Mouse (Mus musculus): Measurements from ENCODE around the gene Atp11c.

Atp11c gene

DNA sequence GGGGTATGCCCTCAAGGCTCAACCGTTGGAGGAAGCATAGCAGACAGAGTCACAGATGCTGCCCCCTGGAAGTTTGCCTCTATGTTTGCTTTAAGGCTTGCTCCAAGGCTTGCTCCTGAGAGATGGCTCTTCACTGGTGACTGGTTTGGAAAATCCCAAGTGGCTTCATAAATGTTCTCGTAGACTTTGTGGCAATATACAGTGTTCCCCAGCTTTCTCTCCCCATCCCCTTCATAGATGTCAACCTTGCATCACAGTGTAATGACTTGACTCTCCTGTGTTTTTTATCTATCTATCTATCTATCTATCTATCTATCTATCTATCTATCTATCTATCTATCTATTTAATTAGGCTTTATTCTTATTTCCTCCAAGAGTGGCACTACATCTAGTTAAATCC, at the start of gene Atp11c:
Gene Atp11c (minus strand): TSS at position 101 of the 400 bp plus-strand sequence.
- DNase-seq (ENCODE audit: low spot score in 2 of 2), result no peak

DNA sequence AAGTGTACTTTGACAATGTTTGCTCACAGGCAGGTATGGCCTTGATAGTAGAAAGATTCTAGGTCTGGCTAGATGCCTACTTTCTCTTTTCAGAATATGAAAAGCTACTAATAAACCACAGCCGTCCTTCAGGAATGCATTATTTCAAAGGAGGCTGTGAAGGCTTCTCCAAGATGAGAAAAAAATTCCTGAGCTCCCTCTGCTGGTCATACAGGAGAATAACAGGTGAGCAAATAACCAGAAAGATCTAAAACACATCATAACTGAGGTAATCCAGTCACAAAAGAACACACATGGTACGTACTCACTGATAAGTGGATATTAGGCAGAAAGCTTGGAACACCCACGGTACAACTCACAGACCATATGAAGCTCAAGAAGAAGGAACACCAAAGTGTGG, 16.7 kb upstream of the Atp11c start:
- DNase-seq (ENCODE audit: low spot score in 2 of 2), result no peak

DNA sequence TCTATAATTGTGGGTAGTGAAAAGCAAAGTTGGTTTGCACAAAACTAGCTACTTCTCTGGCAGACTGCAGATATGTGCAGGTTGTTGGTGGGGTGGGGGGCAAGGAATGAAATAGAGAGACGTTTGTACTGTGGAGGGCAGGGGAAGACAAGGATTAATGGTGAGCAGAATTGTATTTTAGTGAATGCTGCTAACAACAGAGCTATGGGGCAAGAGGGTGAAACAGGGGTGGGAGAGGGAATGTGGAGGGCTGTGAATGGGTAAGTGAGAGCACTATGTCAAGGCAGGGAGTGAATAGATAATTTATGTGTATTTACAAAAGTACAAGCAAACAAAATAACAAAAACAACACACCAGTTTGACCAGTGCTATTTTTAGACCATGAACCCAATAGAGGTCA, 22.0 kb downstream of the Atp11c start:
- DNase-seq (ENCODE audit: low spot score in 2 of 2), result no peak

DNA sequence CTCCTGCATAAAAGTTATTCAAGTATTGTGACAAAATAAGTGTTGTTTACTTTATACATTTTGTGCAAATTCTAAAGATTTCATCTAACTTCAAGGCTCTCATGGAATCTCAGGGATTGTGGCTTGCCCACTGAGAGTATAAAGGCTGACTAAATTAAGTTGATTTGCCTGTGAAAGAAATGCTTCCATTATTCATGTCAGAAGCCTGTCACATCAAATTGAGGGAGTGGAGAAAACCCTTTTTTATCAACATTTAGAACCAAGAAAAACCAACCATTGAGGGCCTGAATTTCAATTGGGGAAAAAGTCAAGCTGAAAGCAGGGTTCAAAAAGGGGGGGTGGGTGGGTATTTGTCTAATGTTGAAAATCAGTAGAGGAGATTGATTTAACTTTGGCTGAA, 23.5 kb downstream of the Atp11c start:
- no peak for DNase-seq (ENCODE audit: low spot score in 2 of 2)

DNA sequence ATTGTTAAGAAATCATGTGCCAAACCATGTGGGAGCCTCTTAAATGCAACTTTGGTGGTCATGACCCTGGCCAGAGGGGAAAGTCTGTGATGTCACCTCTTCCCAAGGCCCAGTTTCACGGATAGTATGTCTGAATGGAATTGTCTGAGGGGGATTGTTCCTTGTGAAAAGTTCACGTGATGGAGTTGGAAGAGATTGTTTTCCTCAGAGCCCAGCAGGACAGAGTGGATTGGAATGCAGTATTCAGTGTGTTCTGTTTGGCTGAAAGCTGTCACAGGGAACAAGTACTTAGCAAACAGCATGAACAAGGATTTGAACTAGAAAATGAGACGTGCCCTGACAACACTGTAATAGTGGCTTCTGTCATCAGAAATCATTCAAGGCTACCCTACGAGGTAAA, 37.3 kb downstream of the Atp11c start:
- no peak for DNase-seq (ENCODE audit: low spot score in 2 of 2)

DNA sequence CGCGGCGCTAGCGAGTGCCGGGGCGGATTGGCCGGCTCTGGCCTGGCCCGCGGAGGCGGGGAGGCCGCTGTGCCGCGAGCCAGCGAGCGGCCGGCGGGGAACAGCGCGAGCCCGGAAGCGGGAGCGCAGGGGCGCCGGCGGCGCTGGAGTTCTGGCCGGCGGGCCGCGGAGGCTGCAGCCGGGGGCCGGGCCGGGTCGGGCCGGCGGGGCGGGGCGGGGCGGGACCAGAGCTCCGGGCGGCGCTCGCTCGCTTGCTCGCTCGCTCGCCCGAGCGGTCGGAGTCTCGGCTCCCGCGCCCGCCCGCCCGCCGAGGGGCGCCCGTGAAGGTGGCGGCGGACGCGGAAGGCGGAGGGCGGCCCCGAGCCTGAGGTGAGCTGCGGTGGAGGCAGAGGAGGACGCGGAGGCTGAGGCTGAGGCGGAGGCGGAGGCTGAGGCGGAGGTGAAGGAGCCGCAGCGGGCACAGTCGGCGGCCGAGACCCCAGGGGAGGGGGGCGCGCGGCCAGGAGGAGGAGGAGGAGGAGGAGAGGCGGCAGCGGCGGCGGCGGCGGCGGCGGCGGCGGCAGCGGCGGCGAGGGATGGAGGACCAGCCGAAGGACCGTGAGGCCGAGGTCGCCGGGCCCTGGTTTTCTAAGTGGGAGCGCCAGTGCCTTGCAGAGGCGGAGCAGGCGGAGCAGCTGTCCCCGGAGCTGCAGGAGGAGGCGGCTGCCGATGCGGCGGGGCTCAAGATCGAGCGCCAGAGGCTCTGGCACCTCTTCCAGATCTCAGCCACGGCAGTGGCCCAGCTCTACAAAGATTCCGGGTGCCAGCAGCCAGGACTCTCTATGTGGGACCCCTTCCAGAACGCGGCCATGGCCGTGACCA, 44.8 kb downstream of the Atp11c start:
- DNase-seq (ENCODE audit: low spot score in 2 of 2), result peak in 1 of 2 experiments; percentile 8

DNA sequence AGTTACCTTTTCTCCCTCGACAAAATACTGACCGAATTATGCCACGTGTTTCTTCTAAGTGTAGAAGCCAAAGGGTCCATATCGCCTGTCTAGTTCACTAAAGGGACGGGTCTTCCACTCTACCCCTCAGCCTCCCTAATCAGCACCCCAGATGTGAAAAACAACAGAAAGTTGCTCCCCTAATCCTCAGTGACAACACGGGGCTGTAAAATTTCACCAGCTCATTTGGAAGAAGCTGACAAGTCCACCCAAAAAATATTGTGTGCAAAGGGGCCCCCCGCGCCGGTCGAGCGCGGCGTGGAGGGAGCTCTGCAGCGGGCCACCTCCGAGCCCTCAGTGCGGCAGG, 45.4 kb downstream of the Atp11c start:
- DNase-seq (ENCODE audit: low spot score in 2 of 2), result no peak

DNA sequence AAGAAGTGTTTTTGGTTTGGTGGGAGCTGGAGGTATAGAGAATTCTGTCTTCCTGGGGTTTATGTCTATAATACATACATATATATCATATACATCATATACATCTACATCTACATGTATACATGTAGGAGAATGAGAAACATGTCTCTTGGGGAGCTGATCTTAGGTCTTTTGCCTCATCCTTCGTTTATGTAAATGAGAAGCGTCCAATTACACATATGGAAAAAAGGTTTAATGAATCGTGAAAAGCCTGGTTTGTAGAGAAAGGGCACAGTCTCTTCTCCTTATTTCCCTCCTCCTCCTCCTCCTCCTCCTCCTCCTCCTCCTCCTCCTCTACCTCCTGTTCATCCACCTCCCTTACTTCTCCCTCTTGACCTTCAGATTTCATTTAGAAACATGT, 46.6 kb downstream of the Atp11c start:
- no peak for DNase-seq (ENCODE audit: low spot score in 2 of 2)

DNA sequence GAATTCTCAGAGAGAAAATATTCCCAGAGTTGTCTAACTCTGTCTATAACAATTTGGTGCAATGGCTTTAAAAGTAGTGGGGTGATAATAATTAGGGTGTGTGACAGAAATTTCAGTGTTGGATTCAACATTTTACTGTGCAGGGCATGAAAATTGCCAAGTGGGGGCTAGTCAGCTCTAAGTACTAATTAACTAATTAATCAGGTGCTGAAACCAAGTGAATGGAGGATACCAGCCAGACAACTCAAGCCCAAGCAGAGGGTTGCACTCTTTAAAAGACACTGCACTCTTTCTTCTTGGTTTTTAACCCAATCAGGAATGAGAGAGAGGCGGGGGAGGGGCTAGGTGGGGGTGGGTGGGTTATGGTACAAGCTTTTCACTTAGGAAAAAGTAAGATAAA, 47.1 kb downstream of the Atp11c start:
- DNase-seq (ENCODE audit: low spot score in 2 of 2), result no peak

DNA sequence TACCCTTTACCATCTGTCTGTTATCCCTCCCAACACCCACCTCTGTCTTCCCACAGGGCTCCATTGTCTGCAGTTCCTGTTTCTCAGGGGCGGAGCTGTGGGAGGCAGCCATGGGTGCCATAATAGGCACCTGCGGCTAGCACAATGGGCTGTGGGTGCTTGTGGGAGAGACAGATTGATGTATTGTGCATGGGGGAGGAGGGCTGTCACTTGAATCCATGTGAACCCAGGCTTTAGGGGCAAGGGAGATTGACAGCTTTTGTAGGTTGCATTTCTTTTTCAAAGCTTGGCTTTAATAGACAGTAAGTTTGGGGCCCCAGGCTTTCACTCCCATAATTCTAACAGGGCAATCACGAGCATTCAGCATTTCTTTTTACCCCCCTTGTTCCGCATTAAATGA, 48.4 kb downstream of the Atp11c start:
- DNase-seq (ENCODE audit: low spot score in 2 of 2), result no peak

DNA sequence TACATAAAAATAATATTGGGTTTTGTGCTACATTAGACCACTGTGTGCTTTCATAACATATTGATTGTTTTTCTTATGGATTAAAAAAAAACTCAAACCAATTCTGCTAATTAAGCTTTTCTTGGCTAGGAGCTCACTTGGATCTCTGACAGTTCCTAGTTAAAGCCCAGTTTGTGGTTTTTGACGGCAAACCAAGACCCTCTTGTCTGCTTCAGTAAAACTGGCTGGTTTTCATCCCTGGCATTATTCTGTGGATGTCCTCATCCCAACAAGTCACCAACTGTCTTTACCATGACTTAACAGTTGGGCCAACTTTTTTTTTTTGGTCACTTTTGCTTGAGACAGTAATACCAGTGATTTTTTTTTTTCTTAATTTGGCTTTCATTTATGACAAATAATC, 49.6 kb downstream of the Atp11c start:
- DNase-seq (ENCODE audit: low spot score in 2 of 2), result no peak

DNA sequence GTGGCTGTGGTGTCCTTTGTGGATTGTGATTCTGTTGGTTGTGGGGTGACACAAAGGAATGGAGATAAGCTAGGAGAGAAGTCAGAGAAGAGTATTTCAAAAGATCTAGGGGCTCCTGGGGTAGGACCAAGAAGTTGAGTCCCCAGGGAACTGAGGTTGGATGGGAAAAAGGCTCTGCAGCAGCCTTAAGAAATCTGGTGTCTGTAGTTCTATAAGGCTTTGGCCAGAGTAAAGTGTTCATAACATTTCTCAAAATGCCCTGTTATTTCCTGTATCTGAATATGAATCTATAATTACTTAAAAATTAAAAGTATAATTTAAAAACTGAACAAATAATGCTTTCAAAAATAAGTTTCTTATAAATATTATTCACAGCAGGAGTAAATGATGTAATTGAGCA, 53.3 kb downstream of the Atp11c start, which contains the start of gene Gm7073:
Gene Gm7073 (minus strand): TSS at position 101 of the 400 bp plus-strand sequence.
- no peak for DNase-seq (ENCODE audit: low spot score in 2 of 2)

DNA sequence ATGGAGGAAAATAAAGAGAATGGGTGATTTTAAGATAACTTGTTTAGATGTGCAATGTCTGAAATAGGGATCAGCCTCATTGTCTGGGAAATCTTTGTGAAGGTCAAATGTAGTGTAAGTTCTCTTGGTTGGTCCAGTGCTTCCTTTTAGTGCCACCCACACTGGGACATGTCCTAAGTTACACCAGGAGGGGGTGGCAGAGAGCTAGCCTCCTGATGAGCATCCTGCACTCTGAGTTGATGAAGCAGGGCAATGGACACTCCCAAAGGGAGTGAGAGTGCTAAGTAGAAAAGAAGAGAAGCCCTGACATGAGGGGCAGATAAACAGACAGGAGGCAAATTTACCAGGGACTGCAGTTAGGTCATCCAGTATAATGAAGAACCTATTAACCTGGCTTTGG, 88.5 kb downstream of the Atp11c start:
- DNase-seq (ENCODE audit: low spot score in 2 of 2), result peak in 1 of 2 experiments; percentile 8

DNA sequence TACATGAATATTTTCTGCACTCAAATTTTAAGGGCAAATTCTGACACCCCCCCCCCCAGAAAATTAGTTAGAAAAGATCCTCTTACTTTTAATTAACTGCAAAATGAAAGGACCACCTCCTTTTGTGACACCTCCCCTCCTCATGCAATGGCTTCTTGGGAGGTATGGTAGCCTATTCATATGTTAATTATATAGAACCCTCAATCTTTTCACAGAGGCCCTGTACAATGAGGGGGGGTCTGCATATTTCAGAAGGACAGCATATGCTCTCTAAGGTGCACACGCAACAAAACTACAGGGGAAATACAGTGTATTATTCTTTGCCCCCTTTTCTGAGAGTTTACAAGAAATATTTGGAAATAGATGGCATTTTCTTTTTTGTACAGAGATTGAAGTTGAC, 94.7 kb downstream of the Atp11c start:
- DNase-seq (ENCODE audit: low spot score in 2 of 2), result no peak

DNA sequence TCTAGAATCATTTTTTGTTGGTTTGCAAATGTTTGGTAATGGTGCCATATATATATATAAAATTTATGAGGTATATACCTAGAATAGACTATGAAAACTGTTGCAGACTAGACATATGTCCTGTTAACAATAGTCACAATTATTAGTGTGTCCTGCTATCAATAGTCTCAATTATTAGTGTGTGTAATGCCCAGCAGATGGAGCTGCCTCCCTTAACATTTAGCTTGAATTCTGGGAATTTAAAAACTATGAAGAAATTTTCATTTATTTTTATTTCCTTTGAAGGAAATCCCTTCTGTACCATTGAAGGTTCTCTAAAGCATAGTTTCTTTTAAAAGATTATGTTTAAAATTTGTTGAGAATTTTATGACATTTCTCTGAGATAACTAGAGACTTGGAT, 97.2 kb downstream of the Atp11c start:
- DNase-seq (ENCODE audit: low spot score in 2 of 2), result no peak

DNA sequence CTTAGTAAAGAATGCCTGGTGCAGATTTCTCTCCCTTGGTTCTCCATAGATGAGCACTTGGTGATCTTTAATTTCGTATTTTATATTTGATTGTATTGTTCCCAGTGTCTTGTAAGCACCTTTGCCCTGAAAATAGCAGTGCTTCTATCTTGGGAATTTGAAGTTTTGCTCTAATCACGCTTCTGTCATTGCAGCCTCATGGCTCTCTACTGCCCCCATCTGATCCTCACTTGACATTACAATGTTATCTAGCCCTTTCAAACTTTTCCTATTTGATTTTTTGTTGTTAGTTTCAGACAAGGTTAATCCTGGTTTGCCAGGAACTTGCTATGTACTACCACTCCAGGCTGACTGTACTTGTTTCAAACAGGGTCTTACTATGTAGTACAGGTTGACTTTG, 128.7 kb downstream of the Atp11c start:
- DNase-seq (ENCODE audit: low spot score in 2 of 2), result no peak

DNA sequence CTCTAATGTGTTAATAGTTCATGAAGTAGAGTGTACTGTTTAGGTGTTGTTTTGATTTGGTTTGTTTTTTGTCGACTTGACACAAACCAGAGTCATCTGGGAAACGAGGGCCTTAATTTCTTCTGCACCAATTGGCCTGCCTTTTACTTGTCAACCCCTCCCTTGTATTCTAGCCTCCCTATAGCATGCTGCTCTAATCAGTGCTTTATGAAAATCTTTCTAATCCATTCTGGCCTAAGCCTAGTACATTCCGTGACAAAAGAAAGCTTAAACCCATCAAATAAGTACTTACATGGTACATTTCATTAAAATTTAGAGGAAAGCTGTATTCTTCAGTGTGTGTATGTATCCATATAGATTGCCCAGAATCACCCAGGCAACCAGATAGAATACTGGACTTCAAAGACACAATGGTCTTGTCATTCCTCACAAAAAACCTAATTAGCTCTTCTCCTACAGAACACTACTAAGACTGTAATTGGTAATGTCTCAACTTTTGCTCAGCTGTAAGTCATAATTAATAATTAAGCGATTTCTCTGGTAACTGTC, 177.9 kb downstream of the Atp11c start:
- no peak for DNase-seq (ENCODE audit: low spot score in 2 of 2)

DNA sequence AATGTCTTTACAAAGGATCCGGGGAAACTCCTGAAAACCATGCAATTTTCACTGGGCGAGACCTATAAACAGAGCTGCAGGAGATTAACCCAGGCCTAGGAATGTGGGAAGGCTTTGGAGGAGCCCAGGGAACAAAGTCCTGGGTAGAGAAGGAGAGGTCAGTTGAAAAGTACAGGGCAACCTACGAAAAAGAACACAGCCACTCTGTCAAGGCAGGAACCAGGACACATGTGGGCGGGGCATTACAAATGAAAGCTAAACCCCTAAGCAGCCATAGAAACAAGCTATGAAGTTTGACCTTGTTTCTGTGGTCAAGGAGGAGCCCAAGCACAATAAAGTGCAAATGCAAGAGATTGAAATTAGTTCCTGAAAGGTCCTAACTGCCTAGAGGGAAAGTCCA, 186.8 kb downstream of the Atp11c start:
- DNase-seq (ENCODE audit: low spot score in 2 of 2), result no peak

DNA sequence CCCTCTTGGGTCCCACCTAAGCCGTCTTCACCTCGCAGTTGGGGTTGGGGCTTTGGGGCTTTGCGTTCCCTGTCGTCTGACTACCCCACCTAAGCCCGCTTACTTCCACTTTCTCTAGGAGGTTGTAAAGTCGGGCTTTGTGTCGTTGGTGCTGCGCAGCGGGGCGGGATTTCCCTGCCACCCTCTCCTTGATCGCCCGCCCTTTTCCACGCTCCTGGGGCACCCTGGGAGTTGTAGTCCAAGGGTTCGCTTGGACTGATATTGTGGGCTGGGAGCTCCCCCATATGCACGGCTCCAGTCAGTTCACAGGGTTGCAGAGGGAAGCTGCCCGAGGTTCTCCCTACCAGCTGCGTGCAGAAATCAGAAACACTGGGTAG, 187.8 kb downstream of the Atp11c start:
- peak in 1 of 2 experiments; percentile 89 for DNase-seq (ENCODE audit: low spot score in 2 of 2)

DNA sequence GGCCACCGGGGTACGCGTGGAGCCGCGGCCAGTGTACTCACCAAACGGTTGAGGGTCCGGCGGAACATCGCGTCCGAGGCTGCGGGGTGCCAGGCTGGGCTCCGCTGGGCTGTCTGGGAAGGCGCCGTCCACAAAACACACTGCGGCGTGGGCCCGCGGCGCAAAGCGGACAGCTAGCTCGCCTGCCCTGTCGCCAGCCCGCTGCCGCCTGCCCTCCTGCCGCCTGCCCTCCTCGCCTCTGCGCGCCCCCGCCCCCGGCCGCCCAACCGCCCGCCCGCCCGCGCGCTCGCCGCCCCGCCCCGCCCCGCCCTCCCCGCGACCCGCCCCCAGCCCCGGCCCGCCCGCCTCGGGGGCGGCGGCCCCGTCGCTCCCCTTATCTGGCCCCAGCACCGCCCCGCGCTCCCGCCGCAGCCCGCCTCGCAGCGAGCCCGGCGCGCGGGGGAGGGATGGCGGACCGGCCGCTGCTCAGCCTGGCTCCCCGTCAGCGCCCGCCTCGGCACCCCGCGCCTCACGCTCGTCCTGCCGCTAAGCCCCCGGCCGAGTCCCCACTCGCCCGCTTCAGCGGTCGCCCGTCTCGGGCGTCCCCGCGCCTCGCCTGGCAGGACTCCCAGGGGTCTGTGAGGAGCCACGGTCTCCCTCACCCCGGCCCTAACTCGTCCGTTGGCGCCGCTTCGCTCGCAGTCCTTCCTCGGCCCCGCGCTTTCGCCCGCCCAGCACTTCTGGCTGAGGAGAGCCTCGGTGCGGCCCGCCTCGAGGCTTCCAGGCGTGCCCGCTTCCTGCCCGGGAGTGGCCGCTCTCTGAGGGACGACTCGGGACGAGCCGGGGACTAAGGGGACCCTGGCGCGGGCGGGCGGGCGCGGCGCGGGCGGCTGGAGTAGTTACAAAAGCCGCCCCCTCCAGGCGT, 188.5 kb downstream of the Atp11c start:
- DNase-seq (ENCODE audit: low spot score in 2 of 2), result peak; percentile 68 to 75

DNA sequence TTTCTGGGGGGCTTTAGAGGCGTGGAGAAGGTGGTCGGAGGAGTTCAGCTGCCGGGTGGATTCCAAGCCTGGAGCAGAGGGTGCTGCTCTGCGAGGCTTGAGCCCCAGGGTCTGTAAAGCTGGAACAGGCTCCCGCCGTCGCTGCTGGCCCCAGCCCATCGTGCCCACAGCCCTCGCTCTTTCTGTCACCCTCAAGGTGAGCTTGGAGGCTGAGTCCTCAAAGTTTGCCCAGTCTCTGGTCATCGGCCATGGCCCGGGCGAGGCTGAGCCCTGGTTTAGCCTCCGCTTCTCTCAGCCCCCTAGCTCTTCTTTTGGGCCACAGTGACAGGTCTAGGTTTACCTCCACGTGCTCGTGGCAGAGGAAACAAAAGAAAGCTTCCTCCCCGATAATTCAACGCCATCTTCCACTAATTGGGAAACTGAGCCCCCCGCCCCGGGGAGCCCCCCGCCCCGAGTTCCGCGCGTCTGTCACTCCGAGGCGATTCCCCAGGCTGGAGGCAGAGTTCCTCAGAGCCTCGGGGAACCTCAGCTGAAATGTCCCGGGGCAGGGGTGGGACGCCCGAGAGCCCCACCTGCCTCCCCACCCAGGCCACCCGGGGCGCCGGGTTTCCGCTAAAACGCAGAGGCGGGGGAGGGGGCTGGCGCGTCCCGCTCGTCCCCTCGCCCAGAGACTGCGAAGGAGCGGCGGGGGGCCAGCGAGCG, 189.3 kb downstream of the Atp11c start:
- peak; percentile 44 to 46 for DNase-seq (ENCODE audit: low spot score in 2 of 2)

DNA sequence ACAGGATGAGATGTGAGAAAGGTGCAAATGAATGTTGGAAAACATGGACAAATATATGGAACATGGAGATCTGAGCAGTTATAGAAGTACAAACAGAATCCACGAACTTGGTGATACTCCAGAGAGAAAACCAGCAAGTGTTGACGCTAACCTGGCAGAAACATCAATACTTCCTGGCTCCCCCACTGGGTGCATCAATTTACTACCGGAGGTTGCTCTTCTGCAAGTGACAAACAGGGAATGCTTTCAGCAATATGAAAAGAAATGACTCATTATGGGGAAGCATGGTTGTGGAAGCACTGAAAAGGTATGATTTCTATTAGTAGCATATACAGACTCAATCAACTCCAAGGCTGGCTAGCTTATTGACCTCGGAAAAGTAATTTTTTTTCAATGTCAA, 198.2 kb downstream of the Atp11c start:
- no peak for DNase-seq (ENCODE audit: low spot score in 2 of 2)

Data from spleen, postnatal 10 days (tissue).